Mouse (Mus musculus) cortical plate, adult 2 months (tissue): Measurements from ENCODE around the gene N4bp1.

Experiments used
- CTCF ChIP-seq: fragments of 200-500 bp; IDR thresholded peaks from 2 replicates; pipeline ENCODE4 v1.5.1; 2011; ENCODE audit warnings: mild to moderate bottlenecking, control low read depth, low read length; ENCODE audit not compliant: insufficient read depth; ENCODE audit errors: extremely low read depth
- POLR2A ChIP-seq: fragments of 200-500 bp; IDR thresholded peaks from 2 replicates; pipeline ENCODE4 v1.6.1; 2011; ENCODE audit warnings: mild to moderate bottlenecking, low read length, control low read depth; ENCODE audit not compliant: insufficient read depth; ENCODE audit errors: extremely low read depth

DNA sequence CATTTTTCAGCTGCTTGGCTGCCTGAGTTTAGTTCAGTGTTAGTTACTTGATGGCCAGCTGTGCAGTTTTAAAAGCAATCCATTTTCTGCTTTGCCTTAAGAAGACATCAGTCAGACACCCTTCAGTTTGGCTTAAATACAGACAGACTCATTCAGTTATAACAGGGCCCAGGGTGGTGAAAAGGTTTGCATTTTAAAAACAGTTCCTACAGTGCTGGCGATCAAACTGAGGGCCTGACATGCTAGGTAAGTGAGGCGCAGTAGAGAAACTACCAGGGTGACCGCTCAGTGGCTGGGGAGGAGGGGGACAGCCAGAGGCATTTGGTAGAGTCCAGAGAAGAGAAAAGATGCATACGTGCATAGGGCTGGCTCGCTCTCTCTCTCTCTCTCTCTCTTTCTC is 36.2 kb downstream of the N4bp1 start:
- TF ChIP-seq POLR2A (no peak), CTCF (no peak)
